Mouse (Mus musculus) heart, postnatal 0 days (tissue): ENCODE measurements around the gene Fuk. TPM values are rescaled to one million over a fixed set of nuclear protein-coding genes. Genes with fewer than 3 reads are reported as not detected.
A peak's percentile ranks its signal among the peaks of the same experiment; 100 is the strongest.
"Not testable (repeated sequence)": the region's sequence is repeated elsewhere in the genome, so short reads cannot be mapped to it uniquely, and the experiment has no call there.

ENCODE experiments used
- ATAC-seq: fragments of 200-750 bp; cut with Nextera tagmentation; 2 replicates; pipeline ENCODE4 v1.8.0; 2017; ENCODE audit warnings: low read depth, moderate number of reproducible peaks, moderate library complexity; ENCODE audit not compliant: insufficient read depth
- DNase-seq: peaks from one replicate; pipeline ENCODE4 v3.0.0-alpha.2; 2016; ENCODE audit warnings: low spot score
- H3K27ac ChIP-seq: fragments of 300-500 bp; sonication (generic); 2 replicates; pipeline ENCODE4 v1.5.1; 2014; ENCODE audit warnings: low read depth, mild to moderate bottlenecking
- H3K27me3 ChIP-seq: fragments of 300-500 bp; sonication (generic); 2 replicates; pipeline ENCODE4 v1.6.1; 2014; ENCODE audit warnings: low read length, mixed read lengths; ENCODE audit not compliant: control insufficient read depth, insufficient read depth
- H3K36me3 ChIP-seq: fragments of 300-500 bp; sonication (generic); replicated peaks from 2 replicates; pipeline ENCODE4 v1.6.1; 2014; ENCODE audit warnings: low read length, mixed read lengths; ENCODE audit not compliant: control insufficient read depth, insufficient read depth
- H3K4me1 ChIP-seq: fragments of 300-500 bp; sonication (generic); 2 replicates; pipeline ENCODE4 v1.6.1; 2014; ENCODE audit warnings: antibody characterized with exemption; ENCODE audit not compliant: control insufficient read depth, insufficient read depth
- H3K4me2 ChIP-seq: fragments of 300-500 bp; sonication (generic); 2 replicates; pipeline ENCODE4 v1.6.1; 2014; ENCODE audit warnings: low read depth, mild to moderate bottlenecking, low read length, moderate library complexity
- H3K4me3 ChIP-seq: fragments of 300-500 bp; sonication (generic); 2 replicates; pipeline ENCODE4 v1.5.1; 2014; ENCODE audit warnings: low read depth, low read length
- H3K9ac ChIP-seq: fragments of 300-500 bp; sonication (generic); replicated peaks from 2 replicates; pipeline ENCODE4 v1.6.1; 2014; ENCODE audit warnings: low read depth, low read length, mixed read lengths
- H3K9me3 ChIP-seq: fragments of 300-500 bp; sonication (generic); replicated peaks from 2 replicates; pipeline ENCODE4 v1.6.1; 2016; ENCODE audit warnings: low read length; ENCODE audit not compliant: control insufficient read depth
- CTCF ChIP-seq: IDR thresholded peaks from 2 replicates; pipeline ENCODE4 v1.5.1; 2016; ENCODE audit warnings: antibody characterized with exemption, control low read depth, low read depth
- EP300 ChIP-seq: IDR thresholded peaks from 2 replicates; pipeline ENCODE4 v1.6.1; 2016; ENCODE audit warnings: antibody characterized with exemption, low read depth
- WGBS: fragments of 180-500 bp; shearing (Covaris S2); extraction: QIAGEN DNeasy Blood & Tissue Kit; methylation state at CpG from one replicate; pipeline ENCODE4 v1.1.7; 2014; 5-methylcytosine and 5-hydroxymethylcytosine counted together
- polyA plus RNA-seq: library from polyadenylated mRNA; unstranded; fragments of >200 nt; fragmentation: Nextera tagmentation; extraction: Ambion mirVana; gene quantifications from 2 replicates; pipeline ENCODE4 v1.2.1, GENCODE M21; 2015
- total RNA-seq: library from RNA; depleted of rRNA; stranded (reverse); fragments of >200 nt; gene quantifications from 2 replicates; pipeline ENCODE4 v1.2.3, GENCODE M21; 2014; ENCODE audit warnings: low replicate concordance

The Fuk gene
- total and polyA plus RNA-seq, 2 experiments from 2014 or later: 3.7 to 10.8 TPM

- WGBS: 38% methylated on average over 12 of the region's 12 CpGs
- Histone ChIP-seq H3K36me3 (no peaks in the 10 kb centered on the region), H3K27me3 (no peaks in the 10 kb centered on the region), H3K27ac (peak overlapping the region; percentile 59), H3K9me3 (no peaks in the 10 kb centered on the region), H3K4me1 (peaks cover 21% of the 10 kb centered on the region), H3K4me2 (peak overlapping the region; percentile 12; the same call in 1 of the 2 replicates), H3K4me3 (no peak overlapping the region), H3K9ac (no peak overlapping the region)
- TF ChIP-seq EP300 (peak; percentile 77; the same call in 1 of the 2 replicates), CTCF (no peak)
- DNase-seq (peak; percentile 92), ATAC-seq (peak; percentile 95)
Measured at GRCm38 (mm10) chr8:110931176-110931939, 29.1 kb upstream of the Fuk start.

- H3K9ac ChIP-seq, H3K27me3 ChIP-seq, H3K9me3 ChIP-seq, H3K27ac ChIP-seq, DNase-seq, ATAC-seq, H3K4me2 ChIP-seq, H3K36me3 ChIP-seq, H3K4me3 ChIP-seq: not testable (repeated sequence)
- peaks cover 24% of the 10 kb centered on the region for H3K4me1 ChIP-seq
- 99% methylated on average over 6 of the region's 8 CpGs for WGBS
Measured at GRCm38 (mm10) chr8:110929672-110930071, 27.4 kb upstream of the Fuk start.

- 65% methylated on average over 5 of the region's 5 CpGs for WGBS
Measured at GRCm38 (mm10) chr8:110929066-110929465, 26.8 kb upstream of the Fuk start.

GRCm38 (mm10) chr8:110928435-110928834 lies 26.1 kb upstream of the Fuk start:
- ATAC-seq: no peak
- H3K9me3 ChIP-seq: no peaks in the 10 kb centered on the region
- TF ChIP-seq EP300 (no peak), CTCF (no peak)
- no peak overlapping the region for H3K9ac ChIP-seq
- no peak for DNase-seq
- no peaks in the 10 kb centered on the region for H3K36me3 ChIP-seq
- no peaks in the 10 kb centered on the region for H3K27me3 ChIP-seq
- no peak overlapping the region for H3K4me3 ChIP-seq
- 80% methylated on average over 7 of the region's 7 CpGs for WGBS
- peaks cover 24% of the 10 kb centered on the region for H3K4me1 ChIP-seq
- H3K4me2 ChIP-seq: no peak overlapping the region
- no peak overlapping the region for H3K27ac ChIP-seq

More at GRCm38 (mm10) chr8:110929066-110929465, 26.8 kb upstream of the Fuk start:
- H3K9me3 ChIP-seq: no peaks in the 10 kb centered on the region
- TF ChIP-seq EP300: no peak
- no peak for TF ChIP-seq CTCF
- no peaks in the 10 kb centered on the region for H3K27me3 ChIP-seq
- H3K4me1 ChIP-seq: peaks cover 24% of the 10 kb centered on the region
- H3K27ac ChIP-seq: no peak overlapping the region
- no peaks in the 10 kb centered on the region for H3K36me3 ChIP-seq
- H3K4me3 ChIP-seq: no peak overlapping the region
- no peak overlapping the region for H3K4me2 ChIP-seq
- no peak for DNase-seq
- no peak overlapping the region for H3K9ac ChIP-seq
- no peak for ATAC-seq

- Histone ChIP-seq H3K9me3 (no peaks in the 10 kb centered on the region), H3K4me3 (no peak overlapping the region), H3K4me1 (peaks cover 15% of the 10 kb centered on the region), H3K27me3 (no peaks in the 10 kb centered on the region), H3K9ac (no peak overlapping the region), H3K27ac (no peak overlapping the region), H3K36me3 (no peaks in the 10 kb centered on the region), H3K4me2 (no peak overlapping the region)
- TF ChIP-seq EP300 (no peak), CTCF (no peak)
- ATAC-seq (no peak), DNase-seq (no peak)
- 53% methylated on average over 5 of the region's 5 CpGs for WGBS
Measured at GRCm38 (mm10) chr8:110926690-110927089, 24.4 kb upstream of the Fuk start.

- H3K27ac ChIP-seq: no peak overlapping the region
- no peaks in the 10 kb centered on the region for H3K27me3 ChIP-seq
- H3K4me2 ChIP-seq: no peak overlapping the region
- TF ChIP-seq CTCF (no peak), EP300 (no peak)
- ATAC-seq: no peak
- DNase-seq: no peak
- H3K4me3 ChIP-seq: no peak overlapping the region
- H3K4me1 ChIP-seq: peaks cover 13% of the 10 kb centered on the region; the same call in 1 of the 2 replicates
- WGBS: 86% methylated on average over 8 of the region's 8 CpGs
- no peaks in the 10 kb centered on the region for H3K9me3 ChIP-seq
- no peak overlapping the region for H3K9ac ChIP-seq
- no peaks in the 10 kb centered on the region for H3K36me3 ChIP-seq
Measured at GRCm38 (mm10) chr8:110925691-110926140, 23.4 kb upstream of the Fuk start.
